Mouse (Mus musculus): ENCODE results near the gene Gbgt1. TPM values are rescaled to one million over a fixed set of nuclear protein-coding genes. Genes with fewer than 3 reads are reported as not detected.
A peak's percentile ranks its signal among the peaks of the same experiment; 100 is the strongest.

Gbgt1 gene
- polyA plus RNA-seq, 1 experiment: not detected

DNA sequence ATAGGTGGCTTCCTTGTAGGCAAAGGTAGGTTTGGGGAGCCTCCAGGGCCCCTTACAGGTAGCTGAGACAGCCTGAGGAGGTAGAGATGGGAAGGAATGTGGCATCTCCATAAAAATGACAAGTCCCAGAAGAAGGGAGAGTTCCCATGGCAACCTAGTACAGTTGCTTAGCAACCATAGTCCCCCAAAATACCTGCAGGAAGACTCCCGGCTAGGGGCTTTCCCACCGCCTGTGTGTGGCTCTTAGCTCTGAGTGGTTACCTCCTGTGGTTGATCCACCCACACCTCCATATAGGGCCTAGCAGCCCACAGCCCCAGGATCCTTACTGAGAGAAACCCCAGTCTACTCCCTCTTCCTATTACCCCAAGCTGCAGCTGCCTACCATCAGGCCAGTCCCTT lies 21.5 kb downstream of the Gbgt1 start:
- no peak for TF ChIP-seq POLR2AphosphoS2 (IDR thresholded peaks at IDR 0.05; ENCODE audit: insufficient read length, low read depth)
- no peak for TF ChIP-seq REST (IDR thresholded peaks at IDR 0.05; ENCODE audit: insufficient read depth, insufficient read length)
- no peak for TF ChIP-seq POLR2A (IDR thresholded peaks at IDR 0.05; ENCODE audit: insufficient read length, low read depth)
- no peak for TF ChIP-seq TCF3 (IDR thresholded peaks at IDR 0.05; ENCODE audit: insufficient read length, low read depth)
- no peak for TF ChIP-seq TCF12 (IDR thresholded peaks at IDR 0.05; ENCODE audit: insufficient read depth, poor library complexity, severe bottlenecking)
- TF ChIP-seq USF1 (IDR thresholded peaks at IDR 0.05; ENCODE audit: low read depth): no peak
- no peaks in the 10 kb centered on the region for H3K36me3 ChIP-seq (ENCODE audit: control insufficient read depth, insufficient read depth)
- peaks cover under 1% of the 10 kb centered on the region for H3K27me3 ChIP-seq (ENCODE audit: control insufficient read depth, insufficient read depth, insufficient read length)
- H3K79me2 ChIP-seq (ENCODE audit: control insufficient read depth, insufficient read depth): no peaks in the 10 kb centered on the region
- H3ac ChIP-seq (ENCODE audit: control insufficient read depth, insufficient read length): no peak overlapping the region
- H3K4me2 ChIP-seq (ENCODE audit: low read depth): no peak overlapping the region
- no peak overlapping the region for H3K4me3 ChIP-seq

DNA sequence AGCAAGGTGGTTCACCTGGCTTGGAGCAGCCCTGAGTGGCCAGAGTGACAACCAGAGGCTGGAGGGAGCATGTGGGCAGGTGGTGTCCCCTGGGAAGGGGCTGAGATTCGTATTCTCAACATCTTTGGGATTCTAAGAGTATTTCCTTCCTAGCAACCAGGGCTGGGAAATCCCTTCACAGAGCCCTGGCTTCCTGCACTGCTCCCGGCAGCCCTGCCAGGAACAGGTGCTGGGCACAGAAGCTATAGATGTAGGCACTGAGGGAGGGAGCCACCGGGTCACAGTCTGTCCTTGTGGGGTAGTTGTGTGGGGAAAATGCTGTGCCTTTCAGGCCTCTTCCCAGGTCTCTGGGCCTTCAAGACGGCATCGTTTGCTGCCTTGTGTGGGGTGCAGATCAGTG lies 23.9 kb downstream of the Gbgt1 start:
- no peak overlapping the region for H3K4me3 ChIP-seq
- no peaks in the 10 kb centered on the region for H3K79me2 ChIP-seq (ENCODE audit: control insufficient read depth, insufficient read depth)
- no peaks in the 10 kb centered on the region for H3K27me3 ChIP-seq (ENCODE audit: control insufficient read depth, insufficient read depth, insufficient read length)
- TF ChIP-seq MYOD1 (IDR thresholded peaks at IDR 0.05; ENCODE audit: control insufficient read depth in 1 of 3, insufficient read length in 2 of 3, low read depth in 2 of 3) (peak in 2 of 3 experiments; percentile 49 to 62), USF1 (IDR thresholded peaks at IDR 0.05; ENCODE audit: low read depth) (no peak), TCF12 (IDR thresholded peaks at IDR 0.05; ENCODE audit: insufficient read depth, poor library complexity, severe bottlenecking) (no peak), TCF3 (IDR thresholded peaks at IDR 0.05; ENCODE audit: insufficient read length, low read depth) (no peak), MAX (IDR thresholded peaks at IDR 0.05; ENCODE audit: low read depth) (no peak), SRF (IDR thresholded peaks at IDR 0.05; ENCODE audit: control insufficient read depth, insufficient read length, low read depth) (no peak), E2F4 (IDR thresholded peaks at IDR 0.05; ENCODE audit: insufficient read depth) (no peak), POLR2A (IDR thresholded peaks at IDR 0.05; ENCODE audit: insufficient read length, low read depth) (no peak), REST (IDR thresholded peaks at IDR 0.05; ENCODE audit: insufficient read depth, insufficient read length) (no peak), CEBPB (IDR thresholded peaks at IDR 0.05; ENCODE audit: insufficient read depth, poor library complexity, severe bottlenecking) (no peak), MYOG (IDR thresholded peaks at IDR 0.05; ENCODE audit: control insufficient read depth in 1 of 3, insufficient read depth in 1 of 3, insufficient read length in 2 of 3, low read depth in 2 of 3) (peak in 1 of 3 experiments; percentile 76), POLR2AphosphoS2 (IDR thresholded peaks at IDR 0.05; ENCODE audit: insufficient read length, low read depth) (no peak)
- no peaks in the 10 kb centered on the region for H3K36me3 ChIP-seq (ENCODE audit: control insufficient read depth, insufficient read depth)
- no peak overlapping the region for H3ac ChIP-seq (ENCODE audit: control insufficient read depth, insufficient read length)
- H3K4me2 ChIP-seq (ENCODE audit: low read depth): no peak overlapping the region

DNA sequence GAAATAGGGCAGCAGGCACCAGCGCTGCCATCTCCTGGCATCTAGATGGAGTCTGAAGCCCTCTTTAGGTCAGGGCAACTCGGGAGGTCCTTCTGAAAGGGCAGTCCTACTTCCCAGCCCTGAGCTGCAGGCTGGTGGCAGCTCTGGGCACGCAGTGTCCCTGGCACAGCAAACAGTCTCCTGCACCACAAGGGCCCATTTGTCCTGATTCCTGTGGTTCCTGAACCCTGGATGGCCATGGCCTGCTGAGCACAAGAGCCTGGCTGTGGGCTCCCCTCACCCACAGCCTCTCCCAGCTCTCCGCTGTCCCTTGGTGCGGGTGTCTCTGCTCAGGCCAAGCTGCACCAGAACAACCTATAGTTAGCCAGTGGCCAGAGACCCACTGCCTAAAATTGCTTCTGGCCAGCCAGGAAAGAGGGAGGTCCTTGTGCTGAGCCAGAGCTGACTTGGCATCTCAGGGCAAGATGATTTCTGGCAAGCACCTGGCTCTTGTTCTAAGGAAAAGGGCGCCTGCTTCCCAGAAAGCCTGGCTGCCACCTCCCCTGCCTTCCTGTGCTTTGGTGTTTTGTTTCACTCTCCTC lies 25.0 kb downstream of the Gbgt1 start:
- no peaks in the 10 kb centered on the region for H3K79me2 ChIP-seq (ENCODE audit: control insufficient read depth, insufficient read depth)
- H3K36me3 ChIP-seq (ENCODE audit: control insufficient read depth, insufficient read depth): no peaks in the 10 kb centered on the region
- H3K27me3 ChIP-seq (ENCODE audit: control insufficient read depth, insufficient read depth, insufficient read length): no peaks in the 10 kb centered on the region
- H3K4me2 ChIP-seq (ENCODE audit: low read depth): no peak overlapping the region
- no peak overlapping the region for H3ac ChIP-seq (ENCODE audit: control insufficient read depth, insufficient read length)
- H3K4me3 ChIP-seq: no peak overlapping the region
- peak in 2 of 3 experiments; percentile 35 to 80 for TF ChIP-seq MYOG (IDR thresholded peaks at IDR 0.05; ENCODE audit: control insufficient read depth in 1 of 3, insufficient read depth in 1 of 3, insufficient read length in 2 of 3, low read depth in 2 of 3)
- TF ChIP-seq POLR2AphosphoS2 (IDR thresholded peaks at IDR 0.05; ENCODE audit: insufficient read length, low read depth): no peak

DNA sequence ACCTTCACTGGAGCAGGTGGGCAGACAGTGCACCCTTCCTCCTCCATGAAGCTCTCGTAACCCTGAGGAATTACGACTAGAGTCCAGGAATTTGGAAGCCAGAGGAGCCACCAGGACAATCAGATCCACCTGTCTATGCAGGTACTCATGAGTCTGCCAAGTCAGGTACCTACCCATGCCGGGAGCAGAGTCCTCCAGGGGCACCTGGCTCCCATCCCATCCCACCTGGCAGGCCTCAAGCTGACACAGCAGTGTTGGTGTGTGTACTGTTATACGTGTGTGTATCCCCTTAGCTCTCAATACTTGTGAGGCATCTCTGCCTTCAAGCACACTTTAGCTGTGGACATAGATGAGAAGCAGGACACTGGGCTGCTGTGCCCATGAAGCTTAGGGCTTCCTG lies 25.5 kb downstream of the Gbgt1 start:
- Histone ChIP-seq H3K4me3 (no peak overlapping the region), H3K4me2 (ENCODE audit: low read depth) (no peak overlapping the region), H3K27me3 (ENCODE audit: control insufficient read depth, insufficient read depth, insufficient read length) (no peaks in the 10 kb centered on the region), H3K36me3 (ENCODE audit: control insufficient read depth, insufficient read depth) (no peaks in the 10 kb centered on the region), H3K79me2 (ENCODE audit: control insufficient read depth, insufficient read depth) (no peaks in the 10 kb centered on the region), H3ac (ENCODE audit: control insufficient read depth, insufficient read length) (no peak overlapping the region)
- TF ChIP-seq TCF12 (IDR thresholded peaks at IDR 0.05; ENCODE audit: insufficient read depth, poor library complexity, severe bottlenecking) (no peak), MYOD1 (IDR thresholded peaks at IDR 0.05; ENCODE audit: control insufficient read depth in 1 of 3, insufficient read length in 2 of 3, low read depth in 2 of 3) (peak in 1 of 3 experiments; percentile 12)

DNA sequence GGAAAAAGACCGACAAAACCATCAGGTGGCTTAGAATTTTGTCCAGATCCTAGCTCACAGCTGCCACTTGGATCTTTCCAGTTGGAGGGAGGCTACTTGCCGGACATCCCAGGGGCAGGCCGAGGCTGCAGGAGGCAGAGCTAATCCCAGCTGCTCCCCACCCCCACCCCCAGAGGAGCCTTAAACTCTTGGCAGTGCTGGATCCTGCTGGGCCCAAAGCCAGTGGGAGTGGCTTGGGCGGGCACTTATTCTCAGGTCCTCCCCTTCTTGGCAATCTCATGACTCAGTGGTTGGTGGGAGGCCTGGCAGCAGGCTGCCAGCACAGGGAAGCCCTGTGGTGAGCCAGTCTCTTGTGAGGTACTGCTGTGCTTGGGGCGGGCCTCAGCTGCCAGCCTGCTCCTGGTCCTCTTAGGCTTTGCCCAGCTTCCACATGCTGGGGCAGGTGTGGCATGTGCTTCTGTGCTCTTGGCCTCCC lies 27.0 kb downstream of the Gbgt1 start:
- Histone ChIP-seq H3K4me2 (ENCODE audit: low read depth) (peak overlapping the region; percentile 99), H3K4me3 (no peak overlapping the region), H3K27me3 (ENCODE audit: control insufficient read depth, insufficient read depth, insufficient read length) (no peaks in the 10 kb centered on the region), H3ac (ENCODE audit: control insufficient read depth, insufficient read length) (no peak overlapping the region), H3K79me2 (ENCODE audit: control insufficient read depth, insufficient read depth) (no peaks in the 10 kb centered on the region), H3K36me3 (ENCODE audit: control insufficient read depth, insufficient read depth) (no peaks in the 10 kb centered on the region)
- TF ChIP-seq TCF3 (IDR thresholded peaks at IDR 0.05; ENCODE audit: insufficient read length, low read depth): peak; percentile 29
- peak; percentile 73 for TF ChIP-seq POLR2AphosphoS2 (IDR thresholded peaks at IDR 0.05; ENCODE audit: insufficient read length, low read depth)
- peak; percentile 4 for TF ChIP-seq TCF12 (IDR thresholded peaks at IDR 0.05; ENCODE audit: insufficient read depth, poor library complexity, severe bottlenecking)
- TF ChIP-seq USF1 (IDR thresholded peaks at IDR 0.05; ENCODE audit: low read depth): no peak
- peak; percentile 9 to 88 (median 76) for TF ChIP-seq MYOD1 (IDR thresholded peaks at IDR 0.05; ENCODE audit: control insufficient read depth in 1 of 3, insufficient read length in 2 of 3, low read depth in 2 of 3)
- peak; percentile 60 to 81 (median 69) for TF ChIP-seq MYOG (IDR thresholded peaks at IDR 0.05; ENCODE audit: control insufficient read depth in 1 of 3, insufficient read depth in 1 of 3, insufficient read length in 2 of 3, low read depth in 2 of 3)
- TF ChIP-seq POLR2A (IDR thresholded peaks at IDR 0.05; ENCODE audit: insufficient read length, low read depth): peak; percentile 63
- no peak for TF ChIP-seq CEBPB (IDR thresholded peaks at IDR 0.05; ENCODE audit: insufficient read depth, poor library complexity, severe bottlenecking)
